Mouse (Mus musculus) kidney, embryonic 15.5 days (tissue): ENCODE results near the gene Nop2. TPM values are rescaled to one million over a fixed set of nuclear protein-coding genes. Genes with fewer than 3 reads are reported as not detected.

Source experiments
- ATAC-seq: fragments of 200-750 bp; cut with Nextera tagmentation; replicated peaks from 2 replicates; pipeline ENCODE4 v1.8.0; 2017; ENCODE audit warnings: moderate TSS enrichment; ENCODE audit not compliant: low FRiP score
- H3K27ac ChIP-seq: fragments of 300-500 bp; sonication (generic); 2 replicates; pipeline ENCODE4 v1.5.1; 2015; ENCODE audit warnings: mild to moderate bottlenecking, inconsistent platforms
- H3K27me3 ChIP-seq: fragments of 300-500 bp; sonication (generic); 2 replicates; pipeline ENCODE4 v1.6.1; 2015; ENCODE audit warnings: inconsistent platforms
- H3K36me3 ChIP-seq: fragments of 300-500 bp; sonication (generic); 2 replicates; pipeline ENCODE4 v1.6.1; 2015; ENCODE audit warnings: inconsistent platforms
- H3K4me1 ChIP-seq: fragments of 300-500 bp; sonication (generic); 2 replicates; pipeline ENCODE4 v1.6.1; 2015; ENCODE audit warnings: inconsistent platforms
- H3K4me2 ChIP-seq: fragments of 300-500 bp; sonication (generic); 2 replicates; pipeline ENCODE4 v1.6.1; 2015; ENCODE audit warnings: moderate library complexity, mild to moderate bottlenecking, inconsistent platforms
- H3K4me3 ChIP-seq: fragments of 300-500 bp; sonication (generic); replicated peaks from 2 replicates; pipeline ENCODE4 v1.5.1; 2015; ENCODE audit warnings: mild to moderate bottlenecking, inconsistent platforms
- H3K9ac ChIP-seq: fragments of 300-500 bp; sonication (generic); 2 replicates; pipeline ENCODE4 v1.6.1; 2015; ENCODE audit warnings: mild to moderate bottlenecking, inconsistent platforms
- H3K9me3 ChIP-seq: fragments of 300-500 bp; sonication (generic); replicated peaks from 2 replicates; pipeline ENCODE4 v1.6.1; 2016; ENCODE audit warnings: inconsistent platforms
- WGBS: fragments of 180-500 bp; shearing (Covaris S2); methylation state at CpG from one replicate; pipeline ENCODE4 v1.1.7; 2015; ENCODE audit warnings: mixed read lengths; 5-methylcytosine and 5-hydroxymethylcytosine counted together
- polyA plus RNA-seq: library from polyadenylated mRNA; unstranded; fragments of >200 nt; fragmentation: Nextera tagmentation; extraction: Ambion mirVana; gene quantifications from 2 replicates; pipeline ENCODE4 v1.2.1, GENCODE M21; 2015

Gene Nop2
- polyA plus RNA-seq, 1 experiment from 2014 or later, result 69.0 TPM

- peaks cover 61% of the 10 kb centered on the region for H3K4me1 ChIP-seq
- peak overlapping the region; percentile 55; the same call in 1 of the 2 replicates for H3K4me3 ChIP-seq
- no peaks in the 10 kb centered on the region for H3K9me3 ChIP-seq
- no peaks in the 10 kb centered on the region for H3K27me3 ChIP-seq
- H3K27ac ChIP-seq, result peak overlapping the region; percentile 79
- H3K4me2 ChIP-seq, result peak overlapping the region; percentile 76
- WGBS, result 65% methylated on average over 4 of the region's 4 CpGs
- ATAC-seq, result no peak
- H3K9ac ChIP-seq, result no peak overlapping the region
- H3K36me3 ChIP-seq, result peaks cover 35% of the 10 kb centered on the region
Observed at GRCm38 (mm10) chr6:125146797-125147196, 15.1 kb downstream of the Nop2 start.

GRCm38 (mm10) chr6:125147329-125147728, 15.6 kb downstream of the Nop2 start:
- Histone ChIP-seq H3K27ac (peak overlapping the region; percentile 79), H3K4me1 (peaks cover 61% of the 10 kb centered on the region), H3K9me3 (no peaks in the 10 kb centered on the region), H3K4me2 (peak overlapping the region; percentile 76), H3K9ac (no peak overlapping the region), H3K27me3 (no peaks in the 10 kb centered on the region), H3K4me3 (no peak overlapping the region; the same call in 1 of the 2 replicates), H3K36me3 (peaks cover 32% of the 10 kb centered on the region)
- no peak; the same call in 1 of the 2 replicates for ATAC-seq
- 38% methylated on average over 10 of the region's 10 CpGs for WGBS

- Histone ChIP-seq H3K9ac (0 out of 2 replicates have a peak overlapping the region, but pooled peaks have one; percentile 11), H3K27ac (peak overlapping the region; percentile 79), H3K27me3 (no peaks in the 10 kb centered on the region), H3K4me1 (peaks cover 69% of the 10 kb centered on the region), H3K36me3 (peaks cover 29% of the 10 kb centered on the region), H3K4me3 (peak overlapping the region; percentile 19), H3K4me2 (peak overlapping the region; percentile 42), H3K9me3 (no peaks in the 10 kb centered on the region)
- peak; percentile 19 for ATAC-seq
- 38% methylated on average over 18 of the region's 18 CpGs for WGBS
Observed at GRCm38 (mm10) chr6:125148251-125148925, 16.7 kb downstream of the Nop2 start.

GRCm38 (mm10) chr6:125148926-125149568, 17.3 kb downstream of the Nop2 start:
- Histone ChIP-seq H3K4me3 (no peak overlapping the region), H3K9ac (peak overlapping the region; percentile 12; the same call in 1 of the 2 replicates), H3K27ac (peak overlapping the region; percentile 79), H3K27me3 (no peaks in the 10 kb centered on the region), H3K36me3 (peaks cover 23% of the 10 kb centered on the region), H3K4me1 (peaks cover 65% of the 10 kb centered on the region), H3K9me3 (no peaks in the 10 kb centered on the region), H3K4me2 (peak overlapping the region; percentile 42)
- 0 out of 2 replicates have a peak, but pooled peaks have one; percentile 6 for ATAC-seq
- WGBS, result 52% methylated on average over 16 of the region's 16 CpGs

- peak overlapping the region; percentile 79 for H3K27ac ChIP-seq
- no peaks in the 10 kb centered on the region for H3K27me3 ChIP-seq
- H3K4me3 ChIP-seq, result no peak overlapping the region
- H3K9ac ChIP-seq, result peak overlapping the region; percentile 12; the same call in 1 of the 2 replicates
- no peak overlapping the region for H3K4me2 ChIP-seq
- ATAC-seq, result no peak
- peaks cover 18% of the 10 kb centered on the region; the same call in 1 of the 2 replicates for H3K36me3 ChIP-seq
- 63% methylated on average over 7 of the region's 7 CpGs for WGBS
- H3K9me3 ChIP-seq, result no peaks in the 10 kb centered on the region
- peaks cover 61% of the 10 kb centered on the region for H3K4me1 ChIP-seq
Observed at GRCm38 (mm10) chr6:125149569-125149950, 17.9 kb downstream of the Nop2 start.

- Histone ChIP-seq H3K9ac (no peak overlapping the region), H3K4me1 (peaks cover 47% of the 10 kb centered on the region), H3K9me3 (no peaks in the 10 kb centered on the region), H3K27me3 (no peaks in the 10 kb centered on the region), H3K36me3 (peaks cover 20% of the 10 kb centered on the region; the same call in 1 of the 2 replicates), H3K4me3 (no peak overlapping the region), H3K27ac (no peak overlapping the region), H3K4me2 (no peak overlapping the region)
- ATAC-seq, result no peak
- WGBS, result 78% methylated on average over 22 of the region's 22 CpGs
Observed at GRCm38 (mm10) chr6:125152212-125153017, 20.7 kb downstream of the Nop2 start.

GRCm38 (mm10) chr6:125153018-125153389, 21.3 kb downstream of the Nop2 start:
- Histone ChIP-seq H3K4me1 (peaks cover 47% of the 10 kb centered on the region), H3K4me2 (no peak overlapping the region), H3K27me3 (no peaks in the 10 kb centered on the region), H3K36me3 (peaks cover 26% of the 10 kb centered on the region; the same call in 1 of the 2 replicates), H3K9me3 (no peaks in the 10 kb centered on the region), H3K9ac (no peak overlapping the region), H3K27ac (no peak overlapping the region), H3K4me3 (no peak overlapping the region)
- ATAC-seq, result no peak
- 74% methylated on average over 5 of the region's 5 CpGs for WGBS

- Histone ChIP-seq H3K9ac (no peak overlapping the region), H3K4me2 (no peak overlapping the region), H3K4me1 (peaks cover 40% of the 10 kb centered on the region), H3K9me3 (no peaks in the 10 kb centered on the region), H3K27me3 (no peaks in the 10 kb centered on the region), H3K27ac (no peak overlapping the region), H3K36me3 (peaks cover 30% of the 10 kb centered on the region), H3K4me3 (no peak overlapping the region)
- ATAC-seq, result no peak
- 81% methylated on average over 4 of the region's 4 CpGs for WGBS
Observed at GRCm38 (mm10) chr6:125153682-125154081, 22.0 kb downstream of the Nop2 start.

GRCm38 (mm10) chr6:125154550-125154949, 22.8 kb downstream of the Nop2 start:
- no peak overlapping the region for H3K27ac ChIP-seq

GRCm38 (mm10) chr6:125155262-125155661, 23.6 kb downstream of the Nop2 start:
- WGBS, result 76% methylated on average over 8 of the region's 8 CpGs
- no peak for ATAC-seq
- H3K9me3 ChIP-seq, result no peaks in the 10 kb centered on the region

More at GRCm38 (mm10) chr6:125154550-125154949, 22.8 kb downstream of the Nop2 start:
- H3K4me3 ChIP-seq, result no peak overlapping the region
- H3K4me2 ChIP-seq, result no peak overlapping the region
- peaks cover 32% of the 10 kb centered on the region for H3K4me1 ChIP-seq
- no peak overlapping the region for H3K9ac ChIP-seq
- H3K9me3 ChIP-seq, result no peaks in the 10 kb centered on the region
- H3K36me3 ChIP-seq, result peaks cover 38% of the 10 kb centered on the region
- ATAC-seq, result no peak
- H3K27me3 ChIP-seq, result no peaks in the 10 kb centered on the region

GRCm38 (mm10) chr6:125156491-125156890, 24.8 kb downstream of the Nop2 start:
- H3K9ac ChIP-seq, result no peak overlapping the region
- no peak overlapping the region for H3K4me2 ChIP-seq
- H3K9me3 ChIP-seq, result no peaks in the 10 kb centered on the region
- no peak overlapping the region for H3K27ac ChIP-seq
- H3K4me1 ChIP-seq, result peaks cover 39% of the 10 kb centered on the region
- H3K4me3 ChIP-seq, result no peak overlapping the region
- H3K36me3 ChIP-seq, result peaks cover 52% of the 10 kb centered on the region
- no peaks in the 10 kb centered on the region for H3K27me3 ChIP-seq
- no peak for ATAC-seq
- 85% methylated on average over 3 of the region's 3 CpGs for WGBS

More at GRCm38 (mm10) chr6:125155262-125155661, 23.6 kb downstream of the Nop2 start:
- no peak overlapping the region for H3K27ac ChIP-seq
- peaks cover 29% of the 10 kb centered on the region for H3K4me1 ChIP-seq
- H3K36me3 ChIP-seq, result peaks cover 45% of the 10 kb centered on the region
- no peak overlapping the region for H3K9ac ChIP-seq
- no peaks in the 10 kb centered on the region for H3K27me3 ChIP-seq
- H3K4me3 ChIP-seq, result no peak overlapping the region
- H3K4me2 ChIP-seq, result no peak overlapping the region
